Mouse (Mus musculus): ENCODE results near the gene Ankfn1. TPM values are rescaled to one million over a fixed set of nuclear protein-coding genes. Genes with fewer than 3 reads are reported as not detected.

Ankfn1 gene
- total RNA-seq, 2 experiments from 2014 or later: 0.12 TPM; not detected in 1

DNA sequence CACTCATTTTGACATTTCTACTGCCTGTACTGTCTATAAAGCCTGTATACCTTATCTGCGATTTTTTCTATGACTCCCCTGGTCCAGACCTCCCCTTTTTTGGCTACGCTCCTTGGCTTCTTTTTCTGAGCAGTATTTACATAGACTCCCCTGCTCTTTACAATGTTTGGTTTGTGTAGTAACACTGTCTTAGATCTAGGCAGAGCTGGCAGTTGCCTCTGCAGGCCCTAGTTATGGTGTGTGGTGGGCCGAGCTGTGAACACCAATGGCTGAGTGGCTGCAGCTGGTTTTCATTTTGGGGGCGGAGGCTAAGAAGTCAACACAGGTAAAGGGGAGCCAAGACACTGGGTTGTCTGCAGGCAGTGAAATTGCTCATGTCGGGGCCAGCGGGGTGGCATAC, 368.7 kb downstream of the Ankfn1 start:
- intact Hi-C loops (cut with DNase I): no loop called here
- DNase-seq: no peak

DNA sequence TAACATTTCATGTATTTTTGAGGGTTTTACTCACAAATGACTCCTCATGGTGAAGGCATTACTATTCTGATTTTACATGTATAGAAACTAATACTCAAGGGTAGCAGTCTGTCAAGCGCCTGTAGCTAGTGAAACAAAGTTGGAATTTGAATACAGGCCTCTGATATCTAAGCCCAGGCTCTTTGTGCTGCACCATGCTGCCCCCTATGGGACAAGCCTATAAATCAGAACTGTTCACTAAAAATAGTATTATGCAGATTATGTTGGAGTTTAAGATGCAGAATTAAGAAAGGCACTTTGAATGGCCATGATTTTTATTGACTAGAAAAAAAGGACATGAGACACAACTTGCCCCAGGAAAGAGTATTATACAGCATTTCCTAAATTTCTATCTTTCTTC, 373.0 kb downstream of the Ankfn1 start:
- intact Hi-C loops (cut with DNase I): no loop called here
- no peak for DNase-seq

DNA sequence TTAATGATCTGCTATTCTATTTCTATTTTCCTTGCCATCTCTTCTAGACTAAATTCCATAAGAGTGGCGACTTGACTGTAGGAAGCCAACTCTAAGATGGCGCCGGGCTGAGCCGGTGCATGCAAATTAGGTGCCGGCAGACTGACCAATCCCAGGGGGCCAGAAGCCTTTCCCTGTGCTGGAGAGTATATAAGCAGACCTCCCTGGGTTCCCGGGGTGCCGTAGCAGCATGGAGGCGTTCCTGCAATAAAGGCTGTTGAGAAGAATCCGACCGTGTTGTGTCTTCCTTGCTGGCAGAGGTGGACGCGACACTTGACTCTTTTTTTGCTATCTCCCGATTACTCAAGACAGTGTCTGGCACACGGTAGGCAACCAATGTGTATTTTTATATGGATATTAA, 374.0 kb downstream of the Ankfn1 start:
- DNase-seq: no peak
- intact Hi-C loops (cut with DNase I): no loop called here

DNA sequence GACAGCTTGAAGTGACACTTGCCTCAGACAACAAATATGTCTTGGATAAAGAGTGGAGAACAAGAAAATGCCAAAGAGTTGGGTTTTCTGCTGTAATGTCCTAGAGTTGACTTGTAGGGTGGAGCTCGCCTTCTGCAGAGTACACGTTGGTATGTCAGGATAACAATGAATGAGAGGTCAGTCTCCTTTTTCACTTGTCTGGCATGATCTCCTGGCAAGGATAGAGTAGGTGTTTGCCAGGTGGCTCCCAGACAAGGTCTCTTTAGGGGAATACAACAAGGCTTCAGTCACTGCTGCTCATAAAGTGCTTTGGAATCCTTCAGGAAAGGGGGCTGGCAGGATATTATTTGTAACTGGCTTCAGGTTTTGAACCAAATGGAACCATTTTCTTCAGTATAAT, 388.6 kb downstream of the Ankfn1 start:
- intact Hi-C loops (cut with DNase I): no loop called here
- peak; percentile 11 to 50 for DNase-seq

DNA sequence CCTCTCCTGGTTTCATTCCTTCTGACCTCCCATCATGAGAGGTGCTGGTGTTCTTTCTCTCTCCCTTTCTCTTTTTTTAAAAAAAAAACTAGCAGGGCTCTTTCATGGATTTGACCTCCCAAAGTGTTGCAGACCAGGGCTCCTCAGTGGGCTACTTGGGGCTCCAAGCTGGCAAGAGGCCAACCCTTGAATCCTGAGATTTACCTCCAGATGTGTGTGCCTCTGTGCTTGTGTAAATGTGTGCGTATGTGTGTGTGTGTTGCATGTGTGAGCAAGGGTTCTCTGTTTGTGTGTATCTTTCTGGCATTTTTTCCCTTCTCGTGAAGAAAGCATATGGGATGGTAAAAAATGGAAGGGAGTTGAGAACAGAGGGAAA, 394.8 kb downstream of the Ankfn1 start:
- no peak for DNase-seq
- intact Hi-C loops (cut with DNase I): no loop called here

DNA sequence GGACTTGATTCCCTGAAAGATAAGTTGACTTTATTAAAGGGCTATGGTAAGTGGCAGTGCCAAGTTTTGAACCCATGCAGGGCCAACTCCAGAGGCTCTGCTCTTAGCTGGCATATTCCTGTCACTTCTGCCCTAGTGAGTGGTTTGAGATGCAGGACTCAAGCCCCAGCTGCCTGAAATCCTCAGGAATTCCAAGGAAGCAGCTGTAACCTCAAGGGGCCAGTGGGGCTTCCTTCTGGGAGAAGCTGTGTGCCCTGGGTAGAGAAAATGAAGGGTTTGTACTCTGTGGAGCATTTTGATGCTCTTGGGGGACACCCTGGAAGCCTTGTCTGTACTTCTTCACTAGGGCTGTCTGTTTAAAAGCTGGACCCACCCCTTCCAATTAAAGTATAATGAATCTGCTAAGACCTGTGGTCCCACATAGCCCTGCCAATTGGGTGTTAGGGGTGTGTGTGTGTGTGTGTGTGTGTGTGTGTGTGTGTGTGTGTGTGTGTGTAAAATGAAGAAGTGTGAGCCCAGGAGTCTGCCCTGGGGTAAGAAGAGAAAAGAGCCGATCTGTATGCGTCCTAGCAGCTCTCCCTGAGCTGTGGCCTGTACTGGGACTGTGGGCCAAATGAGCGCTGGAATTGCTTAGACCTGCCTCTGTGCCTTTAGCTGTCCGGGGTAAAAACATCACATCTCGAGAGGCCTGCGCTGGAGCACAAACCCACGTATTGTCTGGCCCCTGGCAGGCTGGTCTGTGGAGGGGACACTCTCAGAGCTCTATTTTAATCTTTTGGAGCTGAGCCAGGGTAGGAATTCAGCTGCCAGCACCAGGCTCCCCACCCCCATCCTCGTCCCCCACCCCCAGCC, 395.4 kb downstream of the Ankfn1 start:
- intact Hi-C loops (cut with DNase I): no loop called here
- DNase-seq: no peak

DNA sequence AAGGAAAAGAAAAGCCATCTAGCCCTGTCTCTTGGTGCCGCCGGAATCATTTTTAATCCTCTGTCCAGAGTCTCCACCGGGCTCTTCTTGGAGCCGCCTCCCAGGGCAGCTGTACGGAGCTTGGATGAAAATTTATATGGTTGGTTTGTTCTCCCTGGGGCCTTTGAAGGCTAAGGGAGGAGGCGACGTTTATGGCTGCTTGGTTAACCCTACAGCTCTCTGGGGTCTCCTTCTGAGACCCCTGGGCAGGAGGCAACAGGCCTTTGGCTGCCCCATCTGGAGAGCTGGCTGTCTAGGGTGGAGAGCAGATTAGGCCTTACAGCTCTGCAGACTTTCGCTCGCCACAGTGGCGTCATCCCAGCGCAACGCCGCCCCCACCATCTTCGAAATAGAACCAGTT, 406.5 kb downstream of the Ankfn1 start:
- DNase-seq: no peak
- intact Hi-C loops (cut with DNase I): no loop called here

DNA sequence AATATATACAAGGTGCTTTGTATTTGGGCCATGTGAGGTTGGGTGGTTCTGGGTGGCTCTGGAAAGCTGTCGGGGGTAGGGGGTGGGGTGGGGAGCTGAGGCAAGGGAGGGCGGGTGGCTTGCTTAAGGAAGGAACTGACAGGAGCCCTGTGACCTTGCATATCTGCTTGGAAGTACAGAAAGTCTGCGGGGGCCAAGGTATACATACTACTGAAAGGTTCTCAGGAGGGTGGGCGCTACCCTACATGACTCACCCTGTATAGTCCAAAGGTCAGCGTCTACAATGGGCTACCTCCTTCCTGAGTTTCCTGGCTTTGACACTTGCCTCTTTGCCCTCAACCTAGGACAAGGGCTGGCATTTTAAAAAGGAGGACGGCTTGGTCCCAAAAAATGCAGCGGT, 407.1 kb downstream of the Ankfn1 start:
- intact Hi-C loops (cut with DNase I): no loop called here
- no peak for DNase-seq

DNA sequence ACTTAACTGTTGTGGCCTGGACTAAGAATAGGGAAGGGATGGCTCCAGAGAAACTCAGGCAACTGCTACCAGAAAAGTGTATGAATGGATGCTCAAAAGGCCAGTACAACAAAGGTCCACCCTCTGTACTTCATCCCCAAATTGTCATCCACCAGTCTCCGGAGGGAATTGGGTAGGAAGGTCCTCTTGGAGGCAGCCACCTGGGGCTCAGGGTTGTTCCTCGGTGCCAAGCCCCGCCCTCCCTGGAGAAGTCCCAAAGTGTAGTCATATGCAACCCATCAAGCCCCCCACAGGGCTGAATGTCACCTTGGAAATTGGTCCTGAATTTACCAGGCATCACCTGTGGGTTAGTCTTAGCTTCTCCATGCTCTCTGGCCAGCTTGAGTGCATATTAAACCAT, 413.5 kb downstream of the Ankfn1 start:
- intact Hi-C loops (cut with DNase I): no loop called here
- DNase-seq: no peak

DNA sequence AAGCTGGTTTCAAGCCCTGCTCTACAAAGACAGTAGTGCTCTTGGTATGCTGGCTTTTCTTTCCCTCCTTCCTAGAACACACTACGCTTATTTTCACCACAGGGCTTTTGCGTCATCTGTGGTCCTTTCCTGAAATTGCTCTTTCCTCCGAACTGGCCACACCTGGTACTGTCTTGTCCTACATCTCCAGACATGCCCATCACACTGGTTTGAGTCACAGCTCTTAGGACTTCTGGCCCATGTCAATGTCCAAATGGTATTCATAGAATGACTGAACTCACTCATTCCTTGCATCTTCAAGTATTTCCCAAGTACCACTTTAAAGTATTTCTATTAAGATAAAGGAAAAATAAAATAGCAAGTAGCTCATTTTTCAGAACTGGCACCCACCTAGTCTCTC, 416.6 kb downstream of the Ankfn1 start:
- intact Hi-C loops (cut with DNase I): no loop called here
- DNase-seq: no peak

DNA sequence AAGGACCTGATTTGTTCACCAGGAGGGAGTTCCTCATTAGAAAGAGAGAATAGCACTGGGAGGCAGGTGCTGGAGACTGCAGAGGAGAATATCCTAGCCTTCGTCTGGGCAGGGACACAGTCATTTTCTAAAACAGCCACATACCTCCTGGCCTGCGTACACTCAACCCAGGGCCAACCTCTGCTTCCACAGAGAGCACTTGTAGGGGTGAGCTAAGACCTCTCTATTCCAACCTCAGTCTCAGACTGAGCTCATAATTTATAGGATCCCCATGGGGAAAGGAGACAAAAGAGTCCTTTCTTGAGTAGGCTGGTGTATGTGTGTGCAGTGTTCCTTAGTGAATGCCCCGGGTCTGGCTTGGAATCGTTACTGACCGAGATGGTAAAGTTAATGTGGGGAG, 418.9 kb downstream of the Ankfn1 start:
- intact Hi-C loops (cut with DNase I): no loop called here
- no peak for DNase-seq

DNA sequence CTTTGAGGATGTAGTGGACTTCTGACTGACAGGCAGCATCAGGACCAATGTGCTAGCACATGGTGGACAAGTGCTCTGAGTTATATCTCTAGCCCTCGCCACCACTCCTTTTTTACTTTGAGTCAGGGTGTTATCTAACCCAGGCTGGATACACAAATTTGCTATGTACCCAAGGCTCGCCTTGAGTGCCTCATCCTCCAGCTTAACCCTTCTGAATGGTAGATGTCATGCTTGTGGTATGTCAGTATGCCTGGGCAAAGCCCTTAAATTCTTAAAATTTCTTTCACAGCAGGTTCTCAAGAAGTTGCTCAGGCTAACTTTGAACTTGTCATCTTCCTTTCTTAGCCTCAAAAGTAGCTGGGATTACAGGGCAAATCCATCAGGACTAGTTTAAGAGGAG, 421.0 kb downstream of the Ankfn1 start:
- no peak for DNase-seq
- intact Hi-C loops (cut with DNase I): no loop called here

DNA sequence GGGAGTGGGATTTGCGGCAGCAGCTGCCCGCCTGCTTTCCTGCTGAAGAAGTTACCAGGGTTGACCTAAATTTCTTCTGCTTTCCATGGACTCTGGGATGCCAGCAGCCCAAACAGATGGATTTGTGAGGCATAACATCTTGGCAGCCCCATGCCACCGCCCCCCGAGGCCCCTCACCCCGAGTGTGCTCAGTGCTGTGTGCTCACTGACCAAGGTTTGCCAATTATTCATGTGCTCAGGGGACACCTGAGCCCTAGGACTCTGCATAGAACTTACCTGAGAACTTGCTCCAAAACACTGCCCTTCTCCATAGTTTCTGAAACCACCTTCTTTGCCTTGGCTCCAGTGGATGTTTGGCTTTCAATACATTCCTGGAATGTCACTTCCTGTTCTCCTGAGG, 421.4 kb downstream of the Ankfn1 start:
- intact Hi-C loops (cut with DNase I): no loop called here
- no peak for DNase-seq

DNA sequence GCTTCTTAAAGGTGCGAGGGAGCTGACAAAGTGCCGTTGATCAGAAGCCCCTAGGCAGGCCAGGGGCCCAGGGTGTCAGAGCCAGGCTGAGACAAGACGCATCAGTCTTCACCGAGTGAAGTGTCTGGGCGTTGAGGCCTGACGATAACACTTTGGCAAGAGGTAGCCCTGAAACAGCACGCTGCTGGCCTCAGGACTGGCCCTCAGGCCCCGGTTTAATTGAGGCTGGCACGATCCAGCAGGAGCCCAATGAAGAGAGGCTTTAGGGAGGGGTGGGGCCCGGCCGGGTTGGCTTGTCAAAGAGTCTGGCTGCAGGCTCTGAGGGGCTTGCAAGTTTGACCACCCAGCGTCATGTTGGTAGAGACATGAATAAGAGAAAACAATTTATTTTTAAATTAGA, 437.2 kb downstream of the Ankfn1 start:
- intact Hi-C loops (cut with DNase I): no loop called here
- no peak for DNase-seq

Other genes starting within 250 kb of the Ankfn1 start
- 1 to 10 TPM; 4.0 to 4.1 TPM for gene Pctp, start 225.2 kb upstream of the Ankfn1 start, total RNA-seq (2021)

Measured in heart, postnatal 14 days (tissue).